Mouse (Mus musculus) erythroblast, embryonic 14.5 days (primary cell): ENCODE measurements around the gene 3830417A13Rik. TPM values are rescaled to one million over a fixed set of nuclear protein-coding genes. Genes with fewer than 3 reads are reported as not detected.

Experiments used
- H3K27me3 ChIP-seq: 2 replicates; pipeline ENCODE4 v1.6.1; 2012; ENCODE audit warnings: inconsistent platforms; ENCODE audit not compliant: control insufficient read depth
- H3K36me3 ChIP-seq: 2 replicates; pipeline ENCODE4 v1.6.1; 2012; ENCODE audit warnings: mild to moderate bottlenecking, inconsistent platforms; ENCODE audit not compliant: control insufficient read depth
- H3K4me1 ChIP-seq: 2 replicates; pipeline ENCODE4 v1.6.1; 2012; ENCODE audit warnings: inconsistent platforms; ENCODE audit not compliant: control insufficient read depth
- H3K4me3 ChIP-seq: replicated peaks from 2 replicates; pipeline ENCODE3; 2012; ENCODE audit warnings: moderate library complexity, mild to moderate bottlenecking, inconsistent platforms
- H3K9me3 ChIP-seq: 2 replicates; pipeline ENCODE4 v1.6.1; 2012; ENCODE audit warnings: low read length, inconsistent platforms, mixed read lengths; ENCODE audit not compliant: control insufficient read depth
- GATA1 ChIP-seq: IDR thresholded peaks from 2 replicates; pipeline ENCODE4 v1.6.1; 2012; ENCODE audit warnings: low read length, inconsistent platforms, mixed read lengths
- TAL1 ChIP-seq: IDR thresholded peaks from 3 replicates; pipeline ENCODE4 v1.6.1; 2012; ENCODE audit warnings: low read length, inconsistent platforms, mixed read lengths
- polyA plus RNA-seq: library from polyadenylated mRNA; stranded (reverse); fragments of >175 nt; gene quantifications from 2 replicates; pipeline ENCODE4 v1.2.3, GENCODE M21; 2012

3830417A13Rik gene
- polyA plus RNA-seq: not detected in 2 replicates

- TF ChIP-seq GATA1 (no peak), TAL1 (no peak)
- H3K36me3 ChIP-seq: no peaks in the 10 kb centered on the region
- no peaks in the 10 kb centered on the region for H3K27me3 ChIP-seq
These were observed at the start of gene 3830417A13Rik for GRCm38 (mm10) chrX:64173248-64173647. TSS of gene 3830417A13Rik (plus strand) at chrX:64173548.

GRCm38 (mm10) chrX:64152098-64152497 is 21.2 kb upstream of the 3830417A13Rik start, which contains the start of gene Gm6760:
TSS of gene Gm6760 (minus strand) at chrX:64152198.
- no peaks in the 10 kb centered on the region for H3K9me3 ChIP-seq
- H3K4me3 ChIP-seq: no peak within 1 kb of the TSS
- H3K4me1 ChIP-seq: no peaks in the 10 kb centered on the region
- H3K27me3 ChIP-seq: no peaks in the 10 kb centered on the region
- TF ChIP-seq TAL1: no peak
- TF ChIP-seq GATA1: no peak
- no peaks in the 10 kb centered on the region for H3K36me3 ChIP-seq

More at GRCm38 (mm10) chrX:64173248-64173647, at the start of gene 3830417A13Rik:
- H3K9me3 ChIP-seq: no peaks in the 10 kb centered on the region
- no peak within 1 kb of the TSS for H3K4me3 ChIP-seq
- H3K4me1 ChIP-seq: no peaks in the 10 kb centered on the region

- no peak for TF ChIP-seq TAL1
- no peak for TF ChIP-seq GATA1
- no peak overlapping the region for H3K4me3 ChIP-seq
- H3K36me3 ChIP-seq: no peaks in the 10 kb centered on the region
- no peaks in the 10 kb centered on the region for H3K9me3 ChIP-seq
- H3K27me3 ChIP-seq: no peaks in the 10 kb centered on the region
- no peaks in the 10 kb centered on the region for H3K4me1 ChIP-seq
These were observed 7.9 kb downstream of the 3830417A13Rik start for GRCm38 (mm10) chrX:64181246-64181645.

Other genes with a start within 250 kb of the 3830417A13Rik start
- not detected in 2 replicates for gene Gm6760, start 21.4 kb upstream of the 3830417A13Rik start, polyA plus RNA-seq
- gene Slitrk4, start 103.4 kb downstream of the 3830417A13Rik start, polyA plus RNA-seq: not detected in 2 replicates